Mouse (Mus musculus) neural tube, embryonic 14.5 days (tissue): ENCODE results near the gene Gfpt1. TPM values are rescaled to one million over a fixed set of nuclear protein-coding genes. Genes with fewer than 3 reads are reported as not detected.

ENCODE experiments used
- ATAC-seq: fragments of 200-750 bp; cut with Nextera tagmentation; 2 replicates; pipeline ENCODE4 v1.8.0; 2017; ENCODE audit warnings: low read depth, mild to moderate bottlenecking, moderate TSS enrichment, moderate library complexity
- H3K27ac ChIP-seq: fragments of 300-500 bp; sonication (generic); 2 replicates; pipeline ENCODE4 v1.5.1; 2014; ENCODE audit warnings: low read depth, mild to moderate bottlenecking, control low read depth, low read length, moderate library complexity, mixed read lengths
- H3K27me3 ChIP-seq: fragments of 300-500 bp; sonication (generic); 2 replicates; pipeline ENCODE4 v1.6.1; 2014; ENCODE audit warnings: low read length; ENCODE audit not compliant: control insufficient read depth, insufficient read depth
- H3K36me3 ChIP-seq: fragments of 300-500 bp; sonication (generic); 2 replicates; pipeline ENCODE4 v1.6.1; 2014; ENCODE audit warnings: low read length, mixed read lengths; ENCODE audit not compliant: control insufficient read depth, insufficient read depth
- H3K4me1 ChIP-seq: fragments of 300-500 bp; sonication (generic); 2 replicates; pipeline ENCODE4 v1.6.1; 2014; ENCODE audit warnings: low read length; ENCODE audit not compliant: control insufficient read depth, insufficient read depth
- H3K4me2 ChIP-seq: fragments of 300-500 bp; sonication (generic); 2 replicates; pipeline ENCODE4 v1.6.1; 2014; ENCODE audit warnings: mild to moderate bottlenecking, low read depth, low read length, control low read depth
- H3K4me3 ChIP-seq: fragments of 300-500 bp; sonication (generic); 2 replicates; pipeline ENCODE4 v1.5.1; 2014; ENCODE audit warnings: low read depth, low read length, control low read depth, mixed read lengths
- H3K9ac ChIP-seq: fragments of 300-500 bp; sonication (generic); replicated peaks from 2 replicates; pipeline ENCODE4 v1.6.1; 2014; ENCODE audit warnings: low read depth, mild to moderate bottlenecking, control low read depth, low read length, mixed read lengths
- H3K9me3 ChIP-seq: fragments of 300-500 bp; sonication (generic); 2 replicates; pipeline ENCODE4 v1.6.1; 2016; ENCODE audit warnings: low read length; ENCODE audit not compliant: control insufficient read depth
- WGBS: fragments of 180-500 bp; shearing (Covaris S2); extraction: QIAGEN DNeasy Blood & Tissue Kit; methylation state at CpG from one replicate; pipeline ENCODE4 v1.1.7; 2014; 5-methylcytosine and 5-hydroxymethylcytosine counted together
- polyA plus RNA-seq: library from polyadenylated mRNA; unstranded; fragments of >200 nt; fragmentation: Nextera tagmentation; extraction: Ambion mirVana; gene quantifications from 2 replicates; pipeline ENCODE4 v1.2.1, GENCODE M21; 2014

Gene Gfpt1
- polyA plus RNA-seq, 1 experiment from 2014 or later: 33.4 TPM

DNA sequence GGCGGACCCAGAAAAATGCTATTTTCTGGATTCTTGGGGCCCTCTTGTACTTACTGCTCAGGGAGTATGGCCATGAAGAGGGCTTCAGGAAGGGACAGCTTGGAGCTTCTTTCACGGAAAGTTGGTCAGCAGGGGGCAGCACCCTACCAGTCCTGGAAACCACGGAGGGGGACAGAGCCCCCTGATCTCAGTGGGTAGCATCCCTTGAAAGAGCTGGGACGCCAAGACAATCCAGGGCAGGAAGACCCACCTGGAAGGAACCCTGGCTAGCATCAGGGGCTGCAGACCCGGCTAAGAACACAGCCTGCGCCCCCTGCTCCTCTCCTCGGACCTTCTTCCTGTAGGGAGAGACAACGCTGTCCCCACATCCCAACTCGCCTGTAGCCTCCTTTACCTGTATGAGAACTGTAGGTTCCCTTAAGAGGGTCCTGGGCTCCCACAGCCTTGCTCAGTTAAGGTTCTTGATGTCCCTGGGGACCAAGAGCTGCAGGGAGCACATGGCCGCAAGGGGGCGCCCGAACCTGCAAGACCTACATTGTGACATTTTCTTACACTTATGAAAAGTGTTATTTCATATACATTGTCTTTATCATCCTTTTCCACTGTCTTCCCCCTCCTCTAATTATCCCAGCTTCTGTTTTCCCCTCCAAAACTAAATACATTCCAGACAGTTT, 58.8 kb downstream of the Gfpt1 start:
- no peaks in the 10 kb centered on the region for H3K9me3 ChIP-seq
- peak; percentile 64 for ATAC-seq
- H3K9ac ChIP-seq: 0 out of 2 replicates have a peak overlapping the region, but pooled peaks have one; percentile 1
- no peak overlapping the region for H3K27ac ChIP-seq
- peak overlapping the region; percentile 9; the same call in 1 of the 2 replicates for H3K4me3 ChIP-seq
- H3K36me3 ChIP-seq: no peaks in the 10 kb centered on the region
- H3K4me1 ChIP-seq: peaks cover 8% of the 10 kb centered on the region; the same call in 1 of the 2 replicates
- peak overlapping the region; percentile 46 for H3K4me2 ChIP-seq
- no peaks in the 10 kb centered on the region for H3K27me3 ChIP-seq
- WGBS: 15% methylated on average over 12 of the region's 12 CpGs

- no peaks in the 10 kb centered on the region for H3K9me3 ChIP-seq
- no peaks in the 10 kb centered on the region for H3K36me3 ChIP-seq
- H3K4me2 ChIP-seq: no peak overlapping the region
- H3K9ac ChIP-seq: no peak overlapping the region
- peak overlapping the region; percentile 34; the same call in 1 of the 2 replicates for H3K27ac ChIP-seq
- 24% methylated on average over 4 of the region's 4 CpGs for WGBS
- peaks cover 8% of the 10 kb centered on the region; the same call in 1 of the 2 replicates for H3K4me1 ChIP-seq
- H3K4me3 ChIP-seq: no peak overlapping the region
- H3K27me3 ChIP-seq: no peaks in the 10 kb centered on the region
- 0 out of 2 replicates have a peak, but pooled peaks have one; percentile 25 for ATAC-seq
Observed at GRCm38 (mm10) chr6:87101955-87102353, 59.3 kb downstream of the Gfpt1 start.

- Histone ChIP-seq H3K36me3 (no peaks in the 10 kb centered on the region), H3K9ac (no peak overlapping the region), H3K9me3 (no peaks in the 10 kb centered on the region), H3K27me3 (no peaks in the 10 kb centered on the region), H3K4me2 (no peak overlapping the region), H3K27ac (peak overlapping the region; percentile 34; the same call in 1 of the 2 replicates), H3K4me3 (no peak overlapping the region), H3K4me1 (peaks cover 8% of the 10 kb centered on the region; the same call in 1 of the 2 replicates)
- WGBS: 44% methylated on average over 7 of the region's 7 CpGs
- no peak for ATAC-seq
Observed at GRCm38 (mm10) chr6:87102421-87102911, 59.8 kb downstream of the Gfpt1 start.

DNA sequence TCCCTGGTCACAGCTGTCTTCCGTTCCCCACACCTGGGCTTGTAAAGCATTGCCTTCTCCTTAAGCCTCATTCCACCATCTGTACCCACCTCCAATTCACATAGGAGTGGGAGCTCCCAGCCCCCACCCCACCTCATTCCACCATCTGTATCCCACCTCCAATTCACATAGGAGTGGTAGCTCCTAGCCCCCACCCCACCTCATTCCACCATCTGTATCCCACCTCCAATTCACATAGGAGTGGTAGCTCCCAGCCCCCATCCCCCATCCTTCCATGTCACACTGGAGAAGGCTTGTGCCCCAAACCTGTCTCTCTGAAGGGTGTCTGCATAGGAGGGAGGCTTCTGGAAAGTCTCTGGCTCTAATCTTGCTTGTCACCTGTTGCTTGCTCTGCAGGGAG, 60.7 kb downstream of the Gfpt1 start:
- Histone ChIP-seq H3K27ac (no peak overlapping the region), H3K36me3 (no peaks in the 10 kb centered on the region), H3K9me3 (no peaks in the 10 kb centered on the region), H3K4me2 (no peak overlapping the region), H3K9ac (no peak overlapping the region), H3K27me3 (no peaks in the 10 kb centered on the region), H3K4me3 (no peak overlapping the region), H3K4me1 (peaks cover 8% of the 10 kb centered on the region; the same call in 1 of the 2 replicates)
- whole genome bisulfite sequencing: 100% methylated on average over 1 of the region's 1 CpGs
- no peak for ATAC-seq

GRCm38 (mm10) chr6:87104123-87104796, 61.6 kb downstream of the Gfpt1 start, which contains the start of gene D6Ertd527e:
Gene D6Ertd527e (plus strand): TSS chr6:87104746.
- no peak for ATAC-seq
- Histone ChIP-seq H3K4me2 (no peak within 1 kb of the TSS), H3K4me3 (no peak within 1 kb of the TSS), H3K9me3 (no peaks in the 10 kb centered on the region), H3K4me1 (peaks cover 3% of the 10 kb centered on the region; the same call in 1 of the 2 replicates), H3K9ac (no peak within 1 kb of the TSS), H3K27ac (no peak within 1 kb of the TSS), H3K27me3 (no peaks in the 10 kb centered on the region), H3K36me3 (no peaks in the 10 kb centered on the region)
- 82% methylated on average over 11 of the region's 11 CpGs for WGBS

DNA sequence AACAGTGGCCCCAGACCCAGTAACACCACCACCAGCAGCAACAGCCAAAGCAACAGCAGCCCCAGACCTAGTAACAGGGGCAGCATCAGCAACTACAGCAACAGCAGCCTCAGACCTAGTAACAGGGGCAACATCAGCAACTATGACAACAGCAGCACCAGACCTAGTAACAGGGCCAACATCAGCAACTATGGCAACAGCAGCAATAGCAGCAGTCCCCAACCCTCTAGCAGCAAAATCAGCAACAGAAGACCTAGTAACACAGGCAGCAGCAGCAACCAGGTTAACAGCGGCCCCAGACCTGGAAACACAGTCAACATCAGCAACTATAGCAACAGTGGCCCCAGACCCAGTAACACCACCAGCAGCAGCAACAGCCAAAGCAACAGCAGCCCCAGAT, 68.8 kb downstream of the Gfpt1 start:
- ATAC-seq: no peak

DNA sequence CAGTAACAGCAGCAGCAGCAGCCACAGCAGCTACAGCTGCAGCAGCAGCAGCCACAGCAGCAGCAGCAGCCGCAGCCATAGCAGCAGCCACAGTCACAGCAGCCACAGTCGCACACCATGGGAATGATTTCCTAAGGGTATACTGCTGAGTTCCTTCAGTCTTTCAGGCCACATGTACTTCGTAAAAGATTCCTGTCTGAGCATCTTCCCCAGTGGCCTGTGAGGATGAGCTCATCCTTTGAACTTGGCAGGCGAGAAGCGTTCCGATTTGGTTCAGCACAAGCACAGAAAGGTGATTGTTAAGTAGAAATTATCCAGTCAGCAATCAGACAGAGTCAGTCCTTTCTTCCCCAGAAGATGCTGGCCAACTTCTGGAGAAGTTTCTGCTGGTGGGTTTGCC, 69.5 kb downstream of the Gfpt1 start:
- Histone ChIP-seq H3K27ac (no peak overlapping the region), H3K4me3 (no peak overlapping the region), H3K4me1 (no peaks in the 10 kb centered on the region), H3K9me3 (no peaks in the 10 kb centered on the region), H3K27me3 (no peaks in the 10 kb centered on the region), H3K9ac (no peak overlapping the region), H3K4me2 (no peak overlapping the region), H3K36me3 (no peaks in the 10 kb centered on the region)
- 77% methylated on average over 6 of the region's 6 CpGs for WGBS
- ATAC-seq: no peak

More for the DNA sequence above, 68.8 kb downstream of the Gfpt1 start:
- Histone ChIP-seq H3K4me1 (no peaks in the 10 kb centered on the region), H3K9ac (no peak overlapping the region), H3K36me3 (no peaks in the 10 kb centered on the region), H3K27me3 (no peaks in the 10 kb centered on the region), H3K27ac (no peak overlapping the region), H3K4me2 (no peak overlapping the region), H3K9me3 (no peaks in the 10 kb centered on the region), H3K4me3 (no peak overlapping the region)
- WGBS: 88% methylated on average over 1 of the region's 1 CpGs

DNA sequence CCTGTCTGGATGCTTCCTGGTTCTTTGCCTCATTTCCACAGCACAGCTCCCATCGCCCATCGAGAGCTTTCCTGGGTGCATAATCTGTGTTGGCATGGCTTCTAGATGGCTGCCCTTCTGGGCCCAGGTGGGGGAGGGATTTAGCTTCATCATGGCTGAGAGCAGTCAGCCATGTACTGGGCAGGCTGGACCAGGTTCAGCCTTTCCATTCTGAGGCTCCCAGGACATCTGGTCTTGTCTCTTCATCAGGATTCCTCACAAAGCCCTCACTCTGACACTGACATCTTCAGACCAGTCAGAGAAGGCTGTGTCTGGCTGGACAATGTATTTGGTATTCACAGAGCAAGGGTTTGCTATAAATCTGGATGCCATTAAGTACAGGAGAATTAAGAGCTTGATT, 73.3 kb downstream of the Gfpt1 start:
- no peaks in the 10 kb centered on the region for H3K4me1 ChIP-seq
- H3K9ac ChIP-seq: no peak overlapping the region
- ATAC-seq: no peak
- H3K27me3 ChIP-seq: no peaks in the 10 kb centered on the region
- H3K27ac ChIP-seq: no peak overlapping the region
- H3K36me3 ChIP-seq: no peaks in the 10 kb centered on the region
- 60% methylated on average over 2 of the region's 2 CpGs for WGBS
- H3K9me3 ChIP-seq: no peaks in the 10 kb centered on the region
- H3K4me2 ChIP-seq: no peak overlapping the region
- H3K4me3 ChIP-seq: no peak overlapping the region

DNA sequence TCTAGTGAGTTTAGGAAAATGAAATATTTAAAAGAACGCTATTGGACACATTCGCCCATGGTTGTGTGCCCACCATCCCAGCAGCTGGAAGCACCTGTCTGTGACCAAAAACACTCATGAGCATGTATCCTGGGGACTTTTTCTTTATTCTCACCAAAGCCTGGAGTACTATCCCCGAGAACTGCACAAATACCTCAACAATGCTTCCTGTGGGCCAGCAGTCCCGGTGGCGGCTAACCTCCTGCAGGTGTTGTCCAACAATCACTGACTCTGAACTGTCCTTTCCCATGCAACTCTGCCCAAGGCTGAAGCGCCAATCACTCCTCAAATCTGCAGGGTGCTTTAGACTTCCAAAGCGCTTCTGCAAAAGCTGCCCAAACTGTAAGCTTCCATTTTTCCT, 74.0 kb downstream of the Gfpt1 start:
- H3K9me3 ChIP-seq: no peaks in the 10 kb centered on the region
- H3K4me2 ChIP-seq: no peak overlapping the region
- no peak overlapping the region for H3K9ac ChIP-seq
- no peak overlapping the region for H3K27ac ChIP-seq
- ATAC-seq: no peak
- no peaks in the 10 kb centered on the region for H3K4me1 ChIP-seq
- no peak overlapping the region for H3K4me3 ChIP-seq
- 87% methylated on average over 7 of the region's 7 CpGs for WGBS
- H3K36me3 ChIP-seq: no peaks in the 10 kb centered on the region
- H3K27me3 ChIP-seq: no peaks in the 10 kb centered on the region
